Mouse (Mus musculus) myocyte (in vitro differentiated cells): ENCODE data around the gene Jkamp. TPM values are rescaled to one million over a fixed set of nuclear protein-coding genes. Genes with fewer than 3 reads are reported as not detected.

Source experiments
- H3K27me3 ChIP-seq: one replicate; pipeline ENCODE4 v1.6.1; 2011; ENCODE audit not compliant: control insufficient read depth, insufficient read depth, insufficient read length
- H3K36me3 ChIP-seq: one replicate; pipeline ENCODE4 v1.6.1; 2011; ENCODE audit not compliant: control insufficient read depth, insufficient read depth
- H3K4me2 ChIP-seq: one replicate; pipeline ENCODE4 v1.6.1; 2011; ENCODE audit warnings: low read depth, control low read depth
- H3K4me3 ChIP-seq: one replicate; pipeline ENCODE4 v1.5.1; 2011; ENCODE audit warnings: mild to moderate bottlenecking, control low read depth, moderate library complexity
- H3K79me2 ChIP-seq: one replicate; pipeline ENCODE4 v1.6.1; 2011; ENCODE audit not compliant: control insufficient read depth, insufficient read depth
- H3ac ChIP-seq: one replicate; pipeline ENCODE4 v1.6.1; 2011; ENCODE audit not compliant: control insufficient read depth, insufficient read length
- CEBPB ChIP-seq: IDR thresholded peaks from 2 replicates; pipeline ENCODE4 v1.6.1; 2011; ENCODE audit warnings: mild to moderate bottlenecking, moderate library complexity; ENCODE audit not compliant: poor library complexity, insufficient read depth, severe bottlenecking
- E2F4 ChIP-seq: IDR thresholded peaks from one replicate; pipeline ENCODE4 v1.6.1; 2011; ENCODE audit warnings: mild to moderate bottlenecking, control low read depth, moderate library complexity; ENCODE audit not compliant: insufficient read depth
- MAX ChIP-seq: IDR thresholded peaks from one replicate; pipeline ENCODE4 v1.6.1; 2011; ENCODE audit warnings: low read depth, mild to moderate bottlenecking, control low read depth
- MYOD1 ChIP-seq, 3 experiments: IDR thresholded peaks; one replicate each; pipeline ENCODE4 v1.6.1; 2011; ENCODE audit warnings: control low read depth in 2 of 3, low read depth in 2 of 3, mild to moderate bottlenecking in 2 of 3, moderate library complexity in 1 of 3; ENCODE audit not compliant: insufficient read length in 2 of 3, control insufficient read depth in 1 of 3
- MYOG ChIP-seq, 3 experiments: IDR thresholded peaks; one replicate each; pipeline ENCODE4 v1.6.1; 2011; ENCODE audit warnings: control low read depth in 2 of 3, low read depth in 2 of 3, mild to moderate bottlenecking in 2 of 3; ENCODE audit not compliant: insufficient read length in 2 of 3, control insufficient read depth in 1 of 3, insufficient read depth in 1 of 3
- POLR2A ChIP-seq: IDR thresholded peaks from one replicate; pipeline ENCODE4 v1.6.1; 2011; ENCODE audit warnings: low read depth, mild to moderate bottlenecking, control low read depth, moderate library complexity; ENCODE audit not compliant: insufficient read length
- POLR2AphosphoS2 ChIP-seq: IDR thresholded peaks from one replicate; pipeline ENCODE4 v1.6.1; 2011; ENCODE audit warnings: low read depth, control low read depth; ENCODE audit not compliant: insufficient read length
- REST ChIP-seq: IDR thresholded peaks from one replicate; pipeline ENCODE4 v1.6.1; 2011; ENCODE audit warnings: mild to moderate bottlenecking, control low read depth, moderate library complexity; ENCODE audit not compliant: insufficient read depth, insufficient read length
- SRF ChIP-seq: IDR thresholded peaks from one replicate; pipeline ENCODE4 v1.6.1; 2011; ENCODE audit warnings: low read depth; ENCODE audit not compliant: control insufficient read depth, insufficient read length
- TCF12 ChIP-seq: IDR thresholded peaks from one replicate; pipeline ENCODE4 v1.6.1; 2011; ENCODE audit warnings: mild to moderate bottlenecking, control low read depth; ENCODE audit not compliant: poor library complexity, insufficient read depth, severe bottlenecking
- TCF3 ChIP-seq: IDR thresholded peaks from one replicate; pipeline ENCODE4 v1.6.1; 2011; ENCODE audit warnings: low read depth, control low read depth; ENCODE audit not compliant: insufficient read length
- USF1 ChIP-seq: IDR thresholded peaks from one replicate; pipeline ENCODE4 v1.6.1; 2011; ENCODE audit warnings: low read depth, mild to moderate bottlenecking, control low read depth, moderate library complexity
- polyA plus RNA-seq: library from polyadenylated mRNA; unstranded; fragments of >200 nt; fragmentation: generic; extraction: Trizol; gene quantifications from one replicate; pipeline ENCODE4 v1.2.1, GENCODE M21; 2012; ENCODE audit warnings: missing spikeins

Jkamp gene
- polyA plus RNA-seq, 1 experiment: 22.2 TPM

DNA sequence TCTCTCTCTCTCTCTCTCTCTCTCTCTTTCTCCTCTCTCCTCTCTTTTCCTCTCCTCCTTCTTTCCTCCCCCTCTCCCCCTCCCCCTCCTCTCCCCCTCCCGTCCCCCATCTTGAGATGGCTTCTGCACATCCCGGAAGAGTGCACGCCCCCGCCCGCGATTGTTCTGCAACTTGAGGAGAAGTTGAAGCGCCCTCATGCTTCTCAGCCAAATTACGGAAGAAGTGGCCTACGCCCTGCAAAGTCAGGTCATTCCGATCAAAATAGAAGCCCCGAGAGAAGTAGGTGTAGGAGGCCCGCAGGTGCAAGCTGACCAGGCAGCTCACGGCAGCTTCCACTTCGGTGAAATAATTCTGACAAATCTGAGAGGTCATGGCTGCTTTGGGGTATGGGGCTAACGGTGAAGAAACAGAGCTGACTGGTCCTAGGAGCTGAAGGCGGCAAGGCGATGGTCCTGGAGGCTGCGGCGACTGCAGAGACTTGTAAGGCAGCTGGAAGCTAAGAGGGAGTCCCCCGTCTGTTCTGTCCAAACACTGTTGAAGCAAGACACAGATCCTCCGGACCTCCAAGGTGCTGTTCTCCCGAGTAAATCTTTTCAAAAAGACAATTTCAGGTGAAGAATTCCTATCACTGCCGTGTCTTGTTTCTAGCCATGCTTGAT, 30.4 kb downstream of the Jkamp start:
- H3K27me3 ChIP-seq: peaks cover 4% of the 10 kb centered on the region
- no peak overlapping the region for H3K4me3 ChIP-seq
- no peaks in the 10 kb centered on the region for H3K79me2 ChIP-seq
- TF ChIP-seq REST (no peak), MYOD1 (IDR thresholded peaks at IDR 0.05; ENCODE audit: control insufficient read depth in 1 of 3, insufficient read length in 2 of 3, low read depth in 2 of 3) (no peak), SRF (no peak), USF1 (no peak), TCF12 (no peak)
- no peaks in the 10 kb centered on the region for H3K36me3 ChIP-seq
- no peak overlapping the region for H3K4me2 ChIP-seq
- no peak overlapping the region for H3ac ChIP-seq

GRCm38 (mm10) chr12:72129203-72129602, 43.8 kb downstream of the Jkamp start:
- Histone ChIP-seq H3K36me3 (no peaks in the 10 kb centered on the region), H3ac (no peak overlapping the region), H3K4me3 (no peak overlapping the region), H3K27me3 (peaks cover 5% of the 10 kb centered on the region), H3K79me2 (no peaks in the 10 kb centered on the region), H3K4me2 (no peak overlapping the region)
- TF ChIP-seq SRF (no peak), TCF12 (no peak), MYOG (IDR thresholded peaks at IDR 0.05; ENCODE audit: control insufficient read depth in 1 of 3, insufficient read depth in 1 of 3, insufficient read length in 2 of 3, low read depth in 2 of 3) (no peak), MYOD1 (IDR thresholded peaks at IDR 0.05; ENCODE audit: control insufficient read depth in 1 of 3, insufficient read length in 2 of 3, low read depth in 2 of 3) (no peak)

GRCm38 (mm10) chr12:72150786-72151185, 65.4 kb downstream of the Jkamp start:
- Histone ChIP-seq H3K4me2 (no peak overlapping the region), H3ac (no peak overlapping the region), H3K4me3 (no peak overlapping the region), H3K36me3 (no peaks in the 10 kb centered on the region), H3K79me2 (no peaks in the 10 kb centered on the region), H3K27me3 (no peaks in the 10 kb centered on the region)
- TF ChIP-seq TCF3: no peak
- TF ChIP-seq E2F4: no peak
- TF ChIP-seq MAX: no peak
- TF ChIP-seq MYOD1 (IDR thresholded peaks at IDR 0.05; ENCODE audit: control insufficient read depth in 1 of 3, insufficient read length in 2 of 3, low read depth in 2 of 3): no peak
- no peak for TF ChIP-seq CEBPB
- TF ChIP-seq POLR2A: no peak
- no peak for TF ChIP-seq TCF12
- no peak for TF ChIP-seq USF1
- TF ChIP-seq REST: no peak
- no peak for TF ChIP-seq SRF
- no peak for TF ChIP-seq POLR2AphosphoS2
- TF ChIP-seq MYOG (IDR thresholded peaks at IDR 0.05; ENCODE audit: control insufficient read depth in 1 of 3, insufficient read depth in 1 of 3, insufficient read length in 2 of 3, low read depth in 2 of 3): no peak

Other genes with a start within 250 kb of the Jkamp start
- gene Gpr135, start 14.5 kb upstream of the Jkamp start, polyA plus RNA-seq: 0.04 TPM
- gene L3hypdh, start 150 bp upstream of the Jkamp start, polyA plus RNA-seq: 1.7 TPM
- not detected for gene Ccdc175, start 99.4 kb downstream of the Jkamp start, polyA plus RNA-seq